Mouse (Mus musculus) MEL (cell line): ENCODE data around the gene Slc25a42. TPM values are rescaled to one million over a fixed set of nuclear protein-coding genes. Genes with fewer than 3 reads are reported as not detected.

Source experiments
- DNase-seq: peaks from one replicate; pipeline ENCODE4 v3.0.0; 2011; ENCODE audit warnings: low read depth, low spot score
- H3K27ac ChIP-seq: 2 replicates; pipeline ENCODE4 v1.5.1; 2012; ENCODE audit warnings: low read depth, mild to moderate bottlenecking, control low read depth, low read length, moderate library complexity; ENCODE audit not compliant: control insufficient read depth
- H3K27me3 ChIP-seq, 2 experiments: fragments of 150-350 bp in 1 of 2; sonication (generic) in 1 of 2; 2 replicates each; pipeline ENCODE4 v1.6.1; 2012; ENCODE audit warnings: low read length in 2 of 2, mild to moderate bottlenecking in 2 of 2, improper control_type of control experiment in 1 of 2, moderate library complexity in 1 of 2; ENCODE audit not compliant: insufficient read depth in 2 of 2, control insufficient read depth in 1 of 2
- H3K36me3 ChIP-seq, 2 experiments: 2 replicates each; pipeline ENCODE4 v1.6.1; 2012 to 2014; ENCODE audit warnings: low read length in 2 of 2, improper control_type of control experiment in 1 of 2, inconsistent platforms in 1 of 2, mild to moderate bottlenecking in 1 of 2; ENCODE audit not compliant: insufficient read depth in 2 of 2, control insufficient read depth in 1 of 2
- H3K4me1 ChIP-seq, 2 experiments: fragments of 150-350 bp in 1 of 2; sonication (generic) in 1 of 2; 2 replicates each; pipeline ENCODE4 v1.6.1; 2012; ENCODE audit warnings: low read length in 2 of 2, improper control_type of control experiment in 1 of 2, mild to moderate bottlenecking in 1 of 2; ENCODE audit not compliant: insufficient read depth in 2 of 2, control insufficient read depth in 1 of 2
- H3K4me3 ChIP-seq, 2 experiments: fragments of 150-350 bp in 1 of 2; sonication (generic) in 1 of 2; 2 replicates each; pipeline ENCODE4 v1.5.1; 2012; ENCODE audit warnings: low read depth in 2 of 2, low read length in 2 of 2, mild to moderate bottlenecking in 2 of 2, moderate library complexity in 2 of 2, control low read depth in 1 of 2, improper control_type of control experiment in 1 of 2; ENCODE audit not compliant: control insufficient read depth in 1 of 2, insufficient read depth in 1 of 2
- H3K79me2 ChIP-seq: 2 replicates; pipeline ENCODE4 v1.6.1; 2012; ENCODE audit warnings: mild to moderate bottlenecking, low read length, moderate library complexity; ENCODE audit not compliant: control insufficient read depth, poor library complexity, insufficient read depth
- H3K9ac ChIP-seq: 2 replicates; pipeline ENCODE4 v1.6.1; 2012; ENCODE audit warnings: low read depth, mild to moderate bottlenecking, control low read depth, low read length, moderate library complexity; ENCODE audit not compliant: control insufficient read depth, poor library complexity, severe bottlenecking
- H3K9me3 ChIP-seq: fragments of 150-350 bp; sonication (generic); replicated peaks from 2 replicates; pipeline ENCODE4 v1.6.1; 2012; ENCODE audit warnings: mild to moderate bottlenecking, low read length, improper control_type of control experiment, moderate library complexity; ENCODE audit not compliant: insufficient read depth
- CHD2 ChIP-seq: IDR thresholded peaks from 2 replicates; pipeline ENCODE4 v1.6.1; 2011; ENCODE audit warnings: low read length, improper control_type of control experiment
- CTCF ChIP-seq, 3 experiments: IDR thresholded peaks in 2 of 3; conservative IDR thresholded peaks in 1 of 3; 2 replicates each; pipeline ENCODE4 v1.5.1; 2011 to 2012; ENCODE audit warnings: low read length in 3 of 3, low read depth in 2 of 3, mild to moderate bottlenecking in 2 of 3, improper control_type of control experiment in 1 of 3, inconsistent platforms in 1 of 3, mixed read lengths in 1 of 3, moderate library complexity in 1 of 3; ENCODE audit not compliant: control insufficient read depth in 1 of 3, insufficient read depth in 1 of 3, poor library complexity in 1 of 3, severe bottlenecking in 1 of 3
- EP300 ChIP-seq, 2 experiments: IDR thresholded peaks; 2 replicates each; pipeline ENCODE4 v1.6.1; 2011; ENCODE audit warnings: improper control_type of control experiment in 2 of 2, low read length in 2 of 2, low read depth in 1 of 2, mild to moderate bottlenecking in 1 of 2
- ETS1 ChIP-seq: IDR thresholded peaks from 2 replicates; pipeline ENCODE4 v1.6.1; 2012; ENCODE audit warnings: low read depth, mild to moderate bottlenecking, inconsistent platforms, low read length, improper control_type of control experiment, moderate library complexity
- GATA1 ChIP-seq: IDR thresholded peaks from 2 replicates; pipeline ENCODE4 v1.6.1; 2011; ENCODE audit warnings: low read depth, low read length, improper control_type of control experiment
- JUND ChIP-seq: IDR thresholded peaks from 2 replicates; pipeline ENCODE4 v1.6.1; 2011; ENCODE audit warnings: low read depth, mild to moderate bottlenecking, improper control_type of control experiment, low read length
- KAT2A ChIP-seq: conservative IDR thresholded peaks from 2 replicates; pipeline ENCODE4 v1.6.1; 2012; ENCODE audit warnings: low read depth, low read length, improper control_type of control experiment, inconsistent platforms
- MEF2A ChIP-seq: IDR thresholded peaks from 2 replicates; pipeline ENCODE4 v1.6.1; 2014; ENCODE audit warnings: low read depth, mild to moderate bottlenecking, inconsistent platforms, low read length, improper control_type of control experiment; ENCODE audit not compliant: poor library complexity, insufficient replicate concordance, severe bottlenecking; ENCODE audit errors: extremely low read depth
- MYB ChIP-seq: IDR thresholded peaks from 2 replicates; pipeline ENCODE4 v1.6.1; 2011; ENCODE audit warnings: mild to moderate bottlenecking, low read depth, low read length, improper control_type of control experiment
- MYC ChIP-seq: IDR thresholded peaks from 2 replicates; pipeline ENCODE4 v1.6.1; 2011; ENCODE audit warnings: low read depth, mild to moderate bottlenecking, low read length, improper control_type of control experiment, moderate library complexity
- NRF1 ChIP-seq: IDR thresholded peaks from 2 replicates; pipeline ENCODE4 v1.6.1; 2014; ENCODE audit warnings: low read depth, mild to moderate bottlenecking, inconsistent platforms, low read length, improper control_type of control experiment, moderate library complexity; ENCODE audit not compliant: poor library complexity, insufficient read depth, severe bottlenecking
- RAD21 ChIP-seq: IDR thresholded peaks from 2 replicates; pipeline ENCODE4 v1.6.1; 2011; ENCODE audit warnings: mild to moderate bottlenecking, low read depth, low read length, improper control_type of control experiment
- RCOR1 ChIP-seq: IDR thresholded peaks from 2 replicates; pipeline ENCODE4 v1.6.1; 2012; ENCODE audit warnings: low read depth, mild to moderate bottlenecking, inconsistent platforms, low read length, improper control_type of control experiment
- SMC3 ChIP-seq: IDR thresholded peaks from 2 replicates; pipeline ENCODE4 v1.6.1; 2011; ENCODE audit warnings: low read depth, low read length, improper control_type of control experiment
- TAL1 ChIP-seq: IDR thresholded peaks from 2 replicates; pipeline ENCODE4 v1.6.1; 2012; ENCODE audit warnings: mild to moderate bottlenecking, inconsistent platforms, low read length, moderate library complexity, mixed read lengths
- TBP ChIP-seq: IDR thresholded peaks from 2 replicates; pipeline ENCODE4 v1.8.0; 2011; ENCODE audit warnings: low read depth, low read length, improper control_type of control experiment
- TCF12 ChIP-seq: IDR thresholded peaks from 2 replicates; pipeline ENCODE4 v1.6.1; 2014; ENCODE audit warnings: low read depth, mild to moderate bottlenecking, inconsistent platforms, low read length, improper control_type of control experiment, moderate library complexity
- ZC3H11A ChIP-seq: IDR thresholded peaks from 2 replicates; pipeline ENCODE4 v1.6.1; 2012; ENCODE audit warnings: low read depth, mild to moderate bottlenecking, inconsistent platforms, low read length, improper control_type of control experiment
- ZNF384 ChIP-seq: IDR thresholded peaks from 2 replicates; pipeline ENCODE4 v1.6.1; 2012; ENCODE audit warnings: low read depth, mild to moderate bottlenecking, inconsistent platforms, low read length, improper control_type of control experiment
- polyA plus RNA-seq, 2 experiments: library from polyadenylated mRNA; stranded (reverse) in 1 of 2; unstranded in 1 of 2; fragments of >175 nt in 1 of 2; fragments of >200 nt in 1 of 2; gene quantifications; 2 replicates each; pipeline versions ENCODE4 v1.2.1 to v1.2.4; 2012; ENCODE audit warnings: low replicate concordance in 2 of 2, low read depth in 1 of 2; ENCODE audit not compliant: insufficient read length in 2 of 2, insufficient read depth in 1 of 2, missing spikeins in 1 of 2
- total RNA-seq: library from RNA; depleted of rRNA; stranded (reverse); fragments of 300-350 nt; gene quantifications from 2 replicates; pipeline ENCODE4 v1.2.3, GENCODE M21; 2012

Gene Slc25a42
- total and polyA plus RNA-seq, 3 experiments: 5.2 to 12.1 TPM; not detected in 1

GRCm38 (mm10) chr8:70178231-70178630, 33.9 kb downstream of the Slc25a42 start:
- H3K27ac ChIP-seq: no peak overlapping the region
- H3K36me3 ChIP-seq: peaks cover 0 to 14% of the 10 kb centered on the region in 2 experiments; a peak in 2 of 4 replicates
- H3K4me3 ChIP-seq: no peak overlapping the region
- no peaks in the 10 kb centered on the region for H3K9me3 ChIP-seq
- H3K27me3 ChIP-seq: no peaks in the 10 kb centered on the region
- H3K4me1 ChIP-seq: peaks cover 10 to 19% of the 10 kb centered on the region in 2 experiments
- H3K9ac ChIP-seq: no peak overlapping the region
- no peak for TF ChIP-seq ETS1
- peak; percentile 86 for TF ChIP-seq TBP
- no peak for TF ChIP-seq SMC3
- TF ChIP-seq ZNF384: peak; percentile 87
- H3K79me2 ChIP-seq: peaks cover 5% of the 10 kb centered on the region
- peak; percentile 39 for DNase-seq

- peaks cover 7 to 17% of the 10 kb centered on the region in 2 experiments for H3K4me1 ChIP-seq
- H3K27ac ChIP-seq: no peak overlapping the region
- H3K4me3 ChIP-seq: no peak overlapping the region
- peaks cover 10% of the 10 kb centered on the region for H3K79me2 ChIP-seq
- no peak overlapping the region for H3K9ac ChIP-seq
- H3K36me3 ChIP-seq: peaks cover 0 to 10% of the 10 kb centered on the region in 2 experiments; a peak in 2 of 4 replicates
- H3K27me3 ChIP-seq: no peaks in the 10 kb centered on the region
- TF ChIP-seq MYC (no peak), CHD2 (no peak), TCF12 (no peak), KAT2A (no peak), GATA1 (no peak), MYB (no peak), CTCF (IDR thresholded peaks at IDR 0.05 in 2 of 3, conservative IDR thresholded peaks at IDR 0.05 in 1 of 3; ENCODE audit: control insufficient read depth in 1 of 3, insufficient read depth in 1 of 3, low read depth in 2 of 3, low read length in 3 of 3, poor library complexity in 1 of 3, severe bottlenecking in 1 of 3) (no peak), JUND (no peak), NRF1 (no peak), RCOR1 (no peak), RAD21 (no peak), TBP (no peak), ZC3H11A (no peak), MEF2A (no peak), EP300 (IDR thresholded peaks at IDR 0.05; ENCODE audit: low read depth in 1 of 2, low read length in 2 of 2) (no peak), SMC3 (no peak), TAL1 (no peak)
- H3K9me3 ChIP-seq: no peaks in the 10 kb centered on the region
- DNase-seq: no peak
These were observed 38.0 kb downstream of the Slc25a42 start for GRCm38 (mm10) chr8:70174079-70174478.
